Mouse (Mus musculus): ENCODE measurements around the gene Pfdn5.

- TF ChIP-seq CTCF (IDR thresholded peaks at IDR 0.05; ENCODE audit: borderline replicate concordance, insufficient read depth, low read length) (no peak), POLR2A (IDR thresholded peaks at IDR 0.05; ENCODE audit: low read depth, low read length) (no peak)
Measured at GRCm38 (mm10) chr15:102287395-102287794, 38.5 kb upstream of the Pfdn5 start.

Measured in embryonic fibroblast, embryonic 13.5 days (primary cell).